Mouse (Mus musculus): ENCODE data around the gene Chpf2. TPM values are rescaled to one million over a fixed set of nuclear protein-coding genes. Genes with fewer than 3 reads are reported as not detected.

Chpf2 gene
- total and polyA plus RNA-seq, 3 experiments: 37.9 to 39.7 TPM; not detected in 1

DNA sequence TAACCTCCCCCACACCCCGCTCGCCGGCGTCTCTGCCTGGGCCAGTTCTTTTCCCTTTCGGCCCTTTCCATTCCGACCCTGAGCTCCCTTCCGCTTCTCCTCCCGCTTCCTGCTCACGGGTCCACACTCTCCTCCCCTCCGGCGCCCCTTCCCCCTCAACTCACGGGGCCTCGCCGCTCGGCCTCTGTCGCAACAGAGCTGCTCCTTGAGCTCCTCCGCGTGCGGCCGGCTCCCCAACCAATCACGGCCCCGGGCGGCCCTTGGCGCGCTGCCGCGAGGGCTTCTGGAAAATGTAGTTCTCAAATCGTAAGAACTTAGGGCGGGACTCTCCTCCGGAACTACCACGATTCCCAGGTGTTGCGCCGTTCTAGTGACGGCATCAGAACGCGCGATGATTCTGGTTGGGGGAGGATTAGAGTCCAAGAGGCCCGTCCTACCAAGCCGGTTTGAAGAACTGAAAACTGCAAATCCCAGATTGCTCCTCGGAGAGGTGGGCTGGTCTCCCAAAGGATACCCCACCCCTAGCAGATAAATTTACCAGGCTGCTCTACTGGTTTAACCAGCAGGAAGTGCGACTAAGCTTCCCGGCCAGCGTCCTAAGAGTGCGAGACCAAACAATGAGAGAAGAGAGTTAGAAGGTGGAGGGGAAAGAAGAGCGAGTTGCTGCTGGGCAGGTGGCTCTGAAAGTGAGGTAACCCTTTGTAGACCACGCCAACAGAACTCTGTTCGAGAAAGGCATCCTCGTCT is 9.2 kb upstream of the Chpf2 start, which contains the start of gene Abcf2 (continued):
- TF ChIP-seq MEF2A (IDR thresholded peaks at IDR 0.05; ENCODE audit: extremely low read depth, insufficient replicate concordance, low read depth, low read length, poor library complexity, severe bottlenecking) (no peak), EP300 (IDR thresholded peaks at IDR 0.05; ENCODE audit: low read depth in 1 of 2, low read length in 2 of 2) (no peak), USF1 (IDR thresholded peaks at IDR 0.05; ENCODE audit: low read depth, low read length) (peak; percentile 60), TBP (IDR thresholded peaks at IDR 0.05; ENCODE audit: low read depth, low read length) (peak; percentile 93), TCF12 (IDR thresholded peaks at IDR 0.05; ENCODE audit: low read depth, low read length) (peak; percentile 38; the same call in 1 of the 2 replicates), E2F4 (IDR thresholded peaks at IDR 0.05; ENCODE audit: borderline replicate concordance, low read depth, low read length) (peak; percentile 91; the same call in 1 of the 2 replicates), NELFE (IDR thresholded peaks at IDR 0.05; ENCODE audit: low read depth, low read length) (peak; percentile 81), ZC3H11A (IDR thresholded peaks at IDR 0.05; ENCODE audit: low read depth, low read length) (no peak), ZKSCAN1 (IDR thresholded peaks at IDR 0.05; ENCODE audit: low read depth, low read length) (no peak), ZNF384 (IDR thresholded peaks at IDR 0.05; ENCODE audit: low read depth, low read length) (no peak), SMC3 (IDR thresholded peaks at IDR 0.05; ENCODE audit: low read depth, low read length) (no peak), RAD21 (IDR thresholded peaks at IDR 0.05; ENCODE audit: low read depth, low read length) (no peak), USF2 (IDR thresholded peaks at IDR 0.05; ENCODE audit: borderline replicate concordance in 1 of 2, insufficient read depth in 1 of 2, low read depth in 1 of 2, low read length in 2 of 2) (no peak), MYB (IDR thresholded peaks at IDR 0.05; ENCODE audit: low read depth, low read length) (no peak), CTCF (IDR thresholded peaks at IDR 0.05 in 2 of 3, conservative IDR thresholded peaks at IDR 0.05 in 1 of 3; ENCODE audit: control insufficient read depth in 1 of 3, insufficient read depth in 1 of 3, low read depth in 2 of 3, low read length in 3 of 3, poor library complexity in 1 of 3, severe bottlenecking in 1 of 3) (no peak), UBTF (IDR thresholded peaks at IDR 0.05; ENCODE audit: borderline replicate concordance, insufficient read depth, low read depth, low read length) (no peak), TAL1 (IDR thresholded peaks at IDR 0.05; ENCODE audit: low read length) (no peak), MYC (IDR thresholded peaks at IDR 0.05; ENCODE audit: low read depth, low read length) (peak; percentile 21; the same call in 1 of the 2 replicates), MXI1 (IDR thresholded peaks at IDR 0.05; ENCODE audit: low read depth, low read length) (peak; percentile 96)

GRCm38 (mm10) chr5:24578109-24578963 is 8.2 kb upstream of the Chpf2 start:
- H3K9ac ChIP-seq (ENCODE audit: control insufficient read depth, low read depth, low read length, poor library complexity, severe bottlenecking): peak overlapping the region; percentile 75
- TF ChIP-seq HCFC1 (IDR thresholded peaks at IDR 0.05; ENCODE audit: low read depth, low read length): peak; percentile 50
- peak; percentile 65 for TF ChIP-seq MYC (IDR thresholded peaks at IDR 0.05; ENCODE audit: low read depth, low read length)
- TF ChIP-seq ZNF384 (IDR thresholded peaks at IDR 0.05; ENCODE audit: low read depth, low read length): peak; percentile 68
- peak; percentile 33; the same call in 1 of the 2 replicates for TF ChIP-seq MAX (IDR thresholded peaks at IDR 0.05; ENCODE audit: low read length)
- TF ChIP-seq USF1 (IDR thresholded peaks at IDR 0.05; ENCODE audit: low read depth, low read length): peak; percentile 68; the same call in 1 of the 2 replicates
- peak; percentile 15; the same call in 1 of the 2 replicates for TF ChIP-seq SMC3 (IDR thresholded peaks at IDR 0.05; ENCODE audit: low read depth, low read length)
- TF ChIP-seq CTCF (IDR thresholded peaks at IDR 0.05 in 2 of 3, conservative IDR thresholded peaks at IDR 0.05 in 1 of 3; ENCODE audit: control insufficient read depth in 1 of 3, insufficient read depth in 1 of 3, low read depth in 2 of 3, low read length in 3 of 3, poor library complexity in 1 of 3, severe bottlenecking in 1 of 3): peak in 2 of 3 experiments; percentile 18 to 41; a peak in 3 of 6 replicates
- TF ChIP-seq UBTF (IDR thresholded peaks at IDR 0.05; ENCODE audit: borderline replicate concordance, insufficient read depth, low read depth, low read length): no peak
- 0 out of 4 replicates have a peak, but pooled peaks of 1 of the 2 experiments have one; percentile 24 for TF ChIP-seq EP300 (IDR thresholded peaks at IDR 0.05; ENCODE audit: low read depth in 1 of 2, low read length in 2 of 2)
- 0 out of 4 replicates have a peak, but pooled peaks of 1 of the 2 experiments have one; percentile 14 for TF ChIP-seq USF2 (IDR thresholded peaks at IDR 0.05; ENCODE audit: borderline replicate concordance in 1 of 2, insufficient read depth in 1 of 2, low read depth in 1 of 2, low read length in 2 of 2)
- TF ChIP-seq NELFE (IDR thresholded peaks at IDR 0.05; ENCODE audit: low read depth, low read length): peak; percentile 29; the same call in 1 of the 2 replicates
- no peak; the same call in 1 of the 2 replicates for TF ChIP-seq MXI1 (IDR thresholded peaks at IDR 0.05; ENCODE audit: low read depth, low read length)
- TF ChIP-seq CHD1 (IDR thresholded peaks at IDR 0.05; ENCODE audit: low read depth, low read length): 0 out of 2 replicates have a peak, but pooled peaks have one; percentile 78
- TF ChIP-seq TBP (IDR thresholded peaks at IDR 0.05; ENCODE audit: low read depth, low read length): no peak
- peak; percentile 17; the same call in 1 of the 2 replicates for TF ChIP-seq SIN3A (IDR thresholded peaks at IDR 0.05; ENCODE audit: low read length)

More at GRCm38 (mm10) chr5:24578109-24578963, 8.2 kb upstream of the Chpf2 start:
- Histone ChIP-seq H3K36me3 (ENCODE audit: control insufficient read depth in 1 of 2, insufficient read depth in 2 of 2, low read length in 2 of 2) (peaks cover 7 to 19% of the 10 kb centered on the region in 2 experiments), H3K79me2 (ENCODE audit: control insufficient read depth, insufficient read depth, low read length, poor library complexity) (peaks cover 27% of the 10 kb centered on the region), H3K27me3 (ENCODE audit: control insufficient read depth in 1 of 2, insufficient read depth in 2 of 2, low read length in 2 of 2) (no peaks in the 10 kb centered on the region), H3K27ac (ENCODE audit: control insufficient read depth, low read depth, low read length) (peak overlapping the region; percentile 93), H3K4me3 (ENCODE audit: control insufficient read depth in 1 of 2, insufficient read depth in 1 of 2, low read depth in 2 of 2, low read length in 2 of 2) (peak overlapping the region; percentile 57 to 69), H3K4me1 (ENCODE audit: control insufficient read depth in 1 of 2, insufficient read depth in 2 of 2, low read length in 2 of 2) (peaks cover 12 to 16% of the 10 kb centered on the region in 2 experiments), H3K9me3 (replicated peaks; ENCODE audit: insufficient read depth, low read length) (no peaks in the 10 kb centered on the region)
- DNase-seq (ENCODE audit: low read depth, low spot score): peak; percentile 70

Data from MEL (cell line).